Mouse (Mus musculus) spleen, adult 2 months (tissue): ENCODE data around the gene Kcnmb3. TPM values are rescaled to one million over a fixed set of nuclear protein-coding genes. Genes with fewer than 3 reads are reported as not detected.

ENCODE experiments used
- DNase-seq, 2 experiments: peaks; one replicate each; pipeline versions ENCODE4 v3.0.0 to v3.0.0-alpha.2; 2012 to 2021; ENCODE audit warnings: low spot score in 2 of 2, low read depth in 1 of 2
- H3K27ac ChIP-seq: fragments of 200-500 bp; 2 replicates; pipeline ENCODE4 v1.5.1; 2012; ENCODE audit warnings: low read length, inconsistent platforms; ENCODE audit not compliant: insufficient read depth
- H3K27me3 ChIP-seq: fragments of 200-500 bp; 2 replicates; pipeline ENCODE4 v1.6.1; 2012; ENCODE audit warnings: mild to moderate bottlenecking, moderate library complexity, low read length, inconsistent platforms; ENCODE audit not compliant: control insufficient read depth, insufficient read depth
- H3K36me3 ChIP-seq: fragments of 200-500 bp; 2 replicates; pipeline ENCODE4 v1.6.1; 2012; ENCODE audit warnings: mild to moderate bottlenecking, low read length, inconsistent platforms; ENCODE audit not compliant: control insufficient read depth, insufficient read depth
- H3K4me1 ChIP-seq: fragments of 200-500 bp; 2 replicates; pipeline ENCODE4 v1.6.1; 2011; ENCODE audit warnings: inconsistent platforms; ENCODE audit not compliant: control insufficient read depth, insufficient read depth, insufficient read length
- H3K4me3 ChIP-seq: fragments of 200-500 bp; 2 replicates; pipeline ENCODE4 v1.5.1; 2011; ENCODE audit warnings: mild to moderate bottlenecking, inconsistent platforms; ENCODE audit not compliant: insufficient read depth, insufficient read length; ENCODE audit errors: extremely low read depth
- CTCF ChIP-seq: fragments of 200-500 bp; IDR thresholded peaks from 2 replicates; pipeline ENCODE4 v1.5.1; 2011; ENCODE audit warnings: mild to moderate bottlenecking, inconsistent platforms; ENCODE audit not compliant: insufficient read depth, insufficient read length, insufficient replicate concordance; ENCODE audit errors: extremely low read depth
- POLR2A ChIP-seq: fragments of 200-500 bp; IDR thresholded peaks from 2 replicates; pipeline ENCODE4 v1.6.1; 2011; ENCODE audit warnings: low read depth, low read length, inconsistent platforms
- WGBS: fragments of 180-500 bp; shearing (Covaris S2); methylation state at CpG from one replicate; pipeline ENCODE4 v1.1.7; 2018; 5-methylcytosine and 5-hydroxymethylcytosine counted together
- polyA plus RNA-seq: library from polyadenylated mRNA; depleted of rRNA; stranded (reverse); fragments of >200 nt; gene quantifications from 2 replicates; pipeline ENCODE4 v1.2.3, GENCODE M21; 2012

Gene Kcnmb3
- polyA plus RNA-seq, 1 experiment, result 0.25 TPM

- no peak overlapping the region for H3K4me3 ChIP-seq
- no peaks in the 10 kb centered on the region for H3K36me3 ChIP-seq
- no peak for DNase-seq
- 66% methylated on average over 3 of the region's 3 CpGs for WGBS
- H3K27me3 ChIP-seq, result no peaks in the 10 kb centered on the region
- no peak overlapping the region for H3K27ac ChIP-seq
- no peak for TF ChIP-seq CTCF
- H3K4me1 ChIP-seq, result no peaks in the 10 kb centered on the region
These were observed 9.0 kb downstream of the Kcnmb3 start for GRCm38 (mm10) chr3:32483035-32483434.

DNA sequence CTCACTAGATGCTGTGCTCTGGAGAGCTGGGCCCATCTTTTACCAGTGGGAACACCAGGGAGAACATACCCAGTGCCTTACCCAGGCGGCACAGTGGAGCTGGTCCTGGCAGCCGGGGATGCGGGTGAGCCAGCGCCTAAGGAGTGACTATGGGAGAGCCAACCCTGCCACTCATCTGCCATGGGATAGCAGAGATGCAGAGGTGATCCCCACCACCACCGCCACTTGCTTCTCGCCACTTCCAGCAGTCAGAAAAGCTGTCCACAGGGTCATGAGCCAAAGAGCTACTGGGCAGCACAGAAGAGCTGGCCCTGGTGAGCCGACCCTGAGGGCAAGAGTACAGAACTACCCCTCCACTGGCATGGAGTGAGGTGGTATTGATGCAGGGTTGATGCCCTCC is 12.1 kb downstream of the Kcnmb3 start:
- no peak for DNase-seq
- no peak for TF ChIP-seq CTCF
- no peak for TF ChIP-seq POLR2A
- no peak overlapping the region for H3K27ac ChIP-seq
- no peaks in the 10 kb centered on the region for H3K36me3 ChIP-seq
- no peaks in the 10 kb centered on the region for H3K4me1 ChIP-seq
- H3K4me3 ChIP-seq, result no peak overlapping the region
- WGBS, result 93% methylated on average over 7 of the region's 7 CpGs
- H3K27me3 ChIP-seq, result no peaks in the 10 kb centered on the region

- DNase-seq, result no peak
- H3K27ac ChIP-seq, result no peak overlapping the region
- 87% methylated on average over 10 of the region's 10 CpGs for WGBS
- no peaks in the 10 kb centered on the region for H3K36me3 ChIP-seq
- H3K4me3 ChIP-seq, result no peak overlapping the region
- no peaks in the 10 kb centered on the region for H3K27me3 ChIP-seq
- TF ChIP-seq POLR2A (no peak), CTCF (no peak)
- no peaks in the 10 kb centered on the region for H3K4me1 ChIP-seq
These were observed 18.8 kb downstream of the Kcnmb3 start for GRCm38 (mm10) chr3:32473184-32473583.

DNA sequence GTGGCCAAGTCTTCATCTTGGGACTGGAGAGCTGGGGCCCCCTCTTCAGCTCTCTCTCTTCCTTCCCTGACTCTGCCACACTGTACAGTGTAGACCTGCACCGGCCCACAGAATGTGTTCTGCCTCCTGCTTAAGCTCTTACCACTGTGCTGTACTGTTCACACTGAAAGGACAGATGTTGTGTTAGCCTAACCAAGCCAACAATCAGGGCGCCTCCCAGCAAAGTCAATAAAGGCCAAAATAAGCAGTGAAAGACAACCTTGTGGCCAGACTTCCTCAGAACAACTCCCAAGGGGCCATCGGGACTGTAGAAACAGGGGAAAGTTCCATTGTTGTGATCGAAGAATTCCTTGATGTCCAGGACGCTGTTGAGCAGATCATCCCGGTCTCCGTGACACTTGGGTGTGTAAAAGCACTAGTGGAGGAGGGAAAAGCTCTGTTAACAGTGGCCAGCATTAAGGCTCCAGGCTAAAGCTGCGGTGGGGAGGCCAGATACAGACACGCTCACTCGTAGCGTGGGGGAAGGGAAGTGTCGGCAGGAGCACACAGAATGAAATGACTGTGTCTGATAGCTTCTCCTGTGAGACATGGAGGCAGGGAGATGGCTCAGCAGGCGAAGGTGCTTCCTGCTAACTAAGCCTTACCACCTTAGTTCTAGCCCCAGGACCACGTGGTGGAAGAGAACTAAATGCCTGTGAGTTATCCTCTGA is 19.7 kb downstream of the Kcnmb3 start:
- Histone ChIP-seq H3K4me1 (no peaks in the 10 kb centered on the region), H3K36me3 (no peaks in the 10 kb centered on the region), H3K27me3 (no peaks in the 10 kb centered on the region), H3K27ac (no peak overlapping the region), H3K4me3 (no peak overlapping the region)
- TF ChIP-seq POLR2A, result no peak
- no peak for TF ChIP-seq CTCF
- DNase-seq, result no peak
- WGBS, result 75% methylated on average over 14 of the region's 14 CpGs

DNA sequence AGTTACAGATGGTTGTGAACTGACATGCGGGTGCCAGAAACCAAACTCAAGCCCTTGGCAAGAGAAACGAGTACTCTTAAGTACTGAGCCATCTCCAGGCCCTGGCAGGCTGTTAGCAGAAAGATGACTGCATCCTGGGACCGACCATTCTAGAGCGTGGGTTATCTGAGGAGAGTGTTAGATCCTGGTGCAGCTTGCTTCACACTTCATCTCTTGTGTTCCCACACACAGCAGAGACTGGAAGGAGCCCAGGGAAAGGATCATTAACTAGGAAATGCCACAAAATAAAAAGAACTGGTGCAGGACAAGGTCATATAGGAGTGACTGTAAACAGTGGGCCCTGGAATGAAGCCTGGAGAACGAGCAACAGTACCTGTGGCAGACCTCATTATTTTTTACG is 20.9 kb downstream of the Kcnmb3 start:
- no peaks in the 10 kb centered on the region; the same call in 1 of the 2 replicates for H3K36me3 ChIP-seq
- no peak overlapping the region for H3K27ac ChIP-seq
- H3K4me1 ChIP-seq, result no peaks in the 10 kb centered on the region
- 84% methylated on average over 6 of the region's 6 CpGs for WGBS
- no peak overlapping the region for H3K4me3 ChIP-seq
- TF ChIP-seq CTCF (no peak), POLR2A (no peak)
- H3K27me3 ChIP-seq, result no peaks in the 10 kb centered on the region
- DNase-seq, result no peak

DNA sequence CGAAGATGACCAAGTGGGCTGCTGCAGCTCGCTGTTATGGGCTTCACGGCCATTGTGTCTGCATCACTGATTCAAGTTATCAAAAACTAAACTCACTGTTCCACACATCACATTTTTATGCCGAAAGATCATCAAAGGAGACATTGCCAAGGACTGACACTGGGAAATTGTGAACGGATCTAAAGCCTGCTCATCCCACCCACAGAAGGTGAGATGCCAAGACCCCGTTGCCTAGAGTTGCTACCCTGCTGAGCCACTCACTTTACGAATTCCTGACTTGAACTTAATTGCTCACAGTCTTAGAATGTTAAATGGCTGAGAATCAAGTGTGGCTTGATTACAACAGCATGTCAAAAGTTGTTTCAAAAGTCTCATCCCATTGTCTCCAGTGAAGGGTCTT is 21.6 kb downstream of the Kcnmb3 start:
- no peak for TF ChIP-seq CTCF
- no peak for TF ChIP-seq POLR2A
- Histone ChIP-seq H3K36me3 (no peaks in the 10 kb centered on the region; the same call in 1 of the 2 replicates), H3K4me3 (no peak overlapping the region), H3K27me3 (no peaks in the 10 kb centered on the region), H3K4me1 (no peaks in the 10 kb centered on the region), H3K27ac (no peak overlapping the region)
- no peak for DNase-seq
- WGBS, result 90% methylated on average over 7 of the region's 7 CpGs

GRCm38 (mm10) chr3:32468411-32468810 is 23.6 kb downstream of the Kcnmb3 start:
- Histone ChIP-seq H3K36me3 (peaks cover 5% of the 10 kb centered on the region; the same call in 1 of the 2 replicates), H3K27ac (no peak overlapping the region), H3K4me3 (no peak overlapping the region), H3K4me1 (no peaks in the 10 kb centered on the region), H3K27me3 (no peaks in the 10 kb centered on the region)
- WGBS, result 87% methylated on average over 4 of the region's 4 CpGs
- DNase-seq, result no peak
- TF ChIP-seq CTCF, result no peak
- no peak for TF ChIP-seq POLR2A
